Mouse (Mus musculus) intestine, postnatal 0 days (tissue): ENCODE measurements at regions not wholly inside any gene's neighbourhood (a gene's known extent, or its start where the extent isn't known, plus 50 kb on each side); places are given as distances from the start of the nearest gene placed in this dataset.

Source experiments
- ATAC-seq: fragments of 200-750 bp; cut with Nextera tagmentation; 2 replicates; pipeline ENCODE4 v1.8.0; 2017; ENCODE audit warnings: mild to moderate bottlenecking, moderate TSS enrichment, moderate library complexity
- H3K27ac ChIP-seq: fragments of 300-500 bp; sonication (generic); 2 replicates; pipeline ENCODE4 v1.5.1; 2014; ENCODE audit warnings: mild to moderate bottlenecking, low read depth, low read length, moderate library complexity
- H3K27me3 ChIP-seq: fragments of 300-500 bp; sonication (generic); replicated peaks from 2 replicates; pipeline ENCODE4 v1.6.1; 2014; ENCODE audit warnings: low read length, mixed read lengths; ENCODE audit not compliant: control insufficient read depth, insufficient read depth
- H3K36me3 ChIP-seq: fragments of 300-500 bp; sonication (generic); 2 replicates; pipeline ENCODE4 v1.6.1; 2014; ENCODE audit warnings: mild to moderate bottlenecking, moderate library complexity; ENCODE audit not compliant: control insufficient read depth, insufficient read depth
- H3K4me1 ChIP-seq: fragments of 300-500 bp; sonication (generic); replicated peaks from 2 replicates; pipeline ENCODE4 v1.6.1; 2014; ENCODE audit warnings: antibody characterized with exemption, low read length, mixed read lengths; ENCODE audit not compliant: control insufficient read depth, insufficient read depth
- H3K4me2 ChIP-seq: fragments of 300-500 bp; sonication (generic); replicated peaks from 2 replicates; pipeline ENCODE4 v1.6.1; 2014; ENCODE audit warnings: low read depth, mild to moderate bottlenecking, moderate library complexity
- H3K4me3 ChIP-seq: fragments of 300-500 bp; sonication (generic); 2 replicates; pipeline ENCODE4 v1.5.1; 2014; ENCODE audit warnings: low read depth, low read length
- H3K9ac ChIP-seq: fragments of 300-500 bp; sonication (generic); 2 replicates; pipeline ENCODE4 v1.6.1; 2014; ENCODE audit warnings: mild to moderate bottlenecking, low read depth, low read length
- H3K9me3 ChIP-seq: fragments of 300-500 bp; sonication (generic); 2 replicates; pipeline ENCODE4 v1.6.1; 2016; ENCODE audit warnings: mixed run types; ENCODE audit not compliant: control insufficient read depth
- CTCF ChIP-seq: sonication (generic); IDR thresholded peaks from 2 replicates; pipeline ENCODE4 v1.5.1; 2016; ENCODE audit warnings: low read depth, mild to moderate bottlenecking, control low read depth, antibody characterized with exemption, moderate library complexity
- WGBS: fragments of 180-500 bp; shearing (Covaris S2); extraction: QIAGEN DNeasy Blood & Tissue Kit; methylation state at CpG from one replicate; pipeline ENCODE4 v1.1.7; 2014; 5-methylcytosine and 5-hydroxymethylcytosine counted together

DNA sequence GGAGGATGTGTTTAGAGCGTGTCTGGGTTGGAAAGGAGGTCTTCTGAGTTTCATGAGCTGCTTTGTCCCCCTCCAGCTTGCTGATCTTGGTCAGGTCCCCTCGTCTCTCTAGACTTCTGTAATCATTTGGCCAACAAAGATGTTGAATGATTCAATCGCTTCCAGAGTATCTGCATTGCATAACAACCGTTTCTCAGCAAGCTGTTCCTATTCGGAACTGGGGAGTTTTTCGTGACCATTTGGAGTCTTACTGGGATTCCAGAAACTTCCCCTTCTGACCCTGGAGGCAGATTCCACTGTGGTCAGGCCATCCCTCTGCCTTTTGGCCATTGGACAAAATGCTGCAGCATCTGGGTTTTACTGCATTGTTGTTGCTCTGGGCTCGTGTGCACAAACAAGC is 93.4 kb upstream of the Cops8 start:
- TF ChIP-seq CTCF: no peak

DNA sequence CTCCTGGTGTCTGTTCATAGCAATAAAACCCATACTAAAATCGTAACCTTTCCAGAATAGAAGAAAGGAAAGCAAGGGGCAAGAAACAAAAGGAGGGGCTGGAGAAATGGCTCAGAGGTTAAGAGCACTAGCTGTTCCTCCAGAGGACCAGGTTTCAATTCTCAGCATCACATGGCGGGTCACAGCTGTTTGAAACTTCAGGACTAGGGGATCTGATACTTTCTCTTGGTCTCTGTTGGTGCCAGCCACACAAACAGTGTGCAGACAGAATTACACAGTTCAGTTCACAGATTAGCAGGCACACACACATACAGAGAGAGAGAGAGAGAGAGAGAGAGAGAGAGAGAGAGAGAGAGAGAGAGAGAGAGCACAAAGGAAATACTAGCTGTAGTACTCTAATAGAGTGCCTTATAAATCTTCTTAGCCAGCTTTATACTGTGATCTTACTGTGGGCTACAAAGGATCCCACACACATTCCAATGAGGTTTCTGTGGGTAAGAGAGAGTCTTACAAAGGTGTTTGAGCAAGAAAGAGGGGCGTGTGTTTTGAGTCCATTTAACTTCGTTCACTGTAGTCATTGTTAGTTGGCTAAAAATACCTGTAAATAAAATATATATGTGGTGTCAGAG is 89.2 kb upstream of the Cops8 start:
- H3K27me3 ChIP-seq: no peaks in the 10 kb centered on the region
- H3K4me3 ChIP-seq: no peak overlapping the region
- no peak overlapping the region for H3K27ac ChIP-seq
- 81% methylated on average over 4 of the region's 4 CpGs for WGBS
- no peak overlapping the region for H3K4me2 ChIP-seq
- no peaks in the 10 kb centered on the region for H3K4me1 ChIP-seq
- no peaks in the 10 kb centered on the region for H3K9me3 ChIP-seq
- no peak for TF ChIP-seq CTCF
- H3K9ac ChIP-seq: no peak overlapping the region
- ATAC-seq: no peak
- no peaks in the 10 kb centered on the region for H3K36me3 ChIP-seq

More for the DNA sequence above, 93.4 kb upstream of the Cops8 start:
- H3K9ac ChIP-seq: no peak overlapping the region
- H3K4me1 ChIP-seq: no peaks in the 10 kb centered on the region
- H3K36me3 ChIP-seq: no peaks in the 10 kb centered on the region
- no peak for ATAC-seq
- WGBS: 81% methylated on average over 7 of the region's 7 CpGs
- H3K27me3 ChIP-seq: no peaks in the 10 kb centered on the region
- H3K4me2 ChIP-seq: no peak overlapping the region
- no peaks in the 10 kb centered on the region for H3K9me3 ChIP-seq
- H3K27ac ChIP-seq: no peak overlapping the region
- H3K4me3 ChIP-seq: no peak overlapping the region

DNA sequence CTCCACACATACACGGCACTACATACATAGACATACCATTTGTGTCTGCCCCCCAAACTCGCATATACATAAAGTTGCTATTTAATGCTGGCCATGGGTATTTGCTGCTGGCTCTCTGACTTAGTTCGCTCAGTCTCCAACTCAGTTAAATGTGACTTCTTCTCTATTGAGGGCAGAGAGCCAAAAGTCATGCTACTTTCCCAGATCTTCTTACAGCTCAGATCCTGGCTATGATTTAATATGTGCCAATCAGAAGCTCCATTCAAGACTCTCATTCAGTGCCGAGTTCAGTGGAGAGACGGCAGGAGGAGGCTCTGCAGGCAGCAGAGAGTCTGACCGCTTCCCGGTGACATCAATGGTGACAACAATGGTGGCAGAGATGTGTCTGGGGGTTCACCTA is 88.6 kb upstream of the Cops8 start:
- no peak for ATAC-seq
- TF ChIP-seq CTCF: no peak

DNA sequence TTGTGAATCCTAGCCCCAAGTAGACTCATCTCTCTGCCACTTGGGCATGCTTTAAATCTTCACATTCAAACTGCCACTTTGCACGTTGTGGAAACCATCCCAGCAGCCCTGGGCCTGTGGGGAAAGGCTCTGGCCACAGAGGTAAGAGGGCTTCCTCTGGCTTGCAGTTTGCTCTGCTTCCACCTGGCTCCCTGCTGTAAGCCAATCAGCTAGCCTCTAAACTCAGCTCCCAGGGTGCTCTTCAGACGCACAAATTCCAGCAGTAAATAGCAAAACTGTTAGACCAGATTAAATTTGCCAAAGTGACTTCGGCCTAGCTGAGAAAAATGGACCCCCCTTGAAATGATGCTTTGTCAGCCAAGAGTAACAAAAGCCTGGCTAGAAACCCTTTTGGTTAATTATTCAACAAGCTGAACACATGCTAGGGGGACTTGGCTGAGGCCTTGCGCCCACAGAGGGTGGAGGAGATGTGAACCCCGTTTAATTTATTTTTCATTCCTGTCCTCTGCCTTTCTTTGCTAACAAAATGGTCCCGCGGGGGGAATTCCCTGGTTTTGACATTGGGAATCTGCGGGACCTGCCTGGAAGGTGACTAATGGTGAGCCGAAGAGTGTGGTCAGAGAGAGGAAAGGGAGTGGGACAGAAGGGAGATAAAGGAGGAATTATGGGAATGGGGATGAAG is 84.1 kb upstream of the Cops8 start:
- Histone ChIP-seq H3K4me3 (no peak overlapping the region), H3K27ac (no peak overlapping the region), H3K9ac (no peak overlapping the region), H3K27me3 (no peaks in the 10 kb centered on the region), H3K36me3 (no peaks in the 10 kb centered on the region), H3K4me2 (no peak overlapping the region), H3K9me3 (no peaks in the 10 kb centered on the region), H3K4me1 (no peaks in the 10 kb centered on the region)
- 55% methylated on average over 9 of the region's 9 CpGs for WGBS
- no peak for ATAC-seq
- no peak for TF ChIP-seq CTCF

More for the DNA sequence above, 88.6 kb upstream of the Cops8 start:
- Histone ChIP-seq H3K4me1 (no peaks in the 10 kb centered on the region), H3K9me3 (no peaks in the 10 kb centered on the region), H3K9ac (no peak overlapping the region), H3K27ac (no peak overlapping the region), H3K27me3 (no peaks in the 10 kb centered on the region), H3K4me3 (no peak overlapping the region), H3K36me3 (no peaks in the 10 kb centered on the region), H3K4me2 (no peak overlapping the region)
- 87% methylated on average over 7 of the region's 7 CpGs for WGBS

DNA sequence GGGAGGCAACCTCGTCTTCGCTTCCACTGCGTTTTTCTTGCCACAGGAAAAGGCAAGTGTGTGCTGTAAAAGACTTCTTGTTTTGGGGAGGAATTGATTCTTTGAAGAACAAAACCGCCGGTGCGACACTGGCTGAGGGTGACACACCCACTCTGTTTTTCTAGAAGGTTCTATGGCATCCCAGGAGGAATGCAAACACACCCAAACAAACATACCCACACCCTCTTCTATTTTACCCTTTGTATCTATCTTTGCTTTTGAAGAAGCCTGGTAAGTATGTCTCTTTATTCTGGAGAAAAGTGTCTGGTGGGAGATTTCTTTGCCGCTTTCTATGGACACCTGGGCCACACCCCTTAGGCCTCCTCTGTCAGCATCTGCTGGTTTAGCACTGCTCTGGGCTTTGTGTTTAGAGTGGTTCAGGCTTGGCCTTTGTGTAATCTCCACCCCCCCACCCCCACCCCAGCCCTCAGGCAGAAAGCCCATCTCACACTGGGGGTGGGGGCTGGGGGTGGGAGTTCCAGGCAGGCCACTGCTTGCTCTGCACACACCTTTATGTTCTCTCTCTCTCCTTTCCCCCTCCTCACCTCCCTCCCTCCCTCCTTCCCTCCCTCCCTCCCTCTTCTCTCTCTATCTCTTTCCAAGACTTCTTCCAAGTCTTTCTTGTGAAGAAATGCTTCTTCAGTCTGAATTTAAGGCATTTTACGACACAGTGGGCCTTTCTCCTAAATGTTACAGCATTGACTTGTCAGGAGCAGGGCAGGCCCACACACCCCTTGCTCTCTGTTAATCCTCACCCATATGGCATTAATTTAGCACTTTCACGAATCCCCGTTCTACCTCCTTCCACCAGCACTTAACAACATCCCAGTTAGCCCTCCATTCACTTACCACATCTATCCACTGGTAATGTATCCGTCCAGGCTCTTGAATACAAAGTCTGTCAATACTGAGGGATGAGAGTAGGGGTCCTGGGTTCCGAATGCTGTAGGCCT is 83.2 kb upstream of the Cops8 start:
- Histone ChIP-seq H3K36me3 (no peaks in the 10 kb centered on the region), H3K4me1 (no peaks in the 10 kb centered on the region), H3K4me3 (no peak overlapping the region), H3K4me2 (no peak overlapping the region), H3K9me3 (no peaks in the 10 kb centered on the region), H3K9ac (no peak overlapping the region), H3K27ac (no peak overlapping the region), H3K27me3 (no peaks in the 10 kb centered on the region)
- TF ChIP-seq CTCF: no peak
- WGBS: 71% methylated on average over 12 of the region's 12 CpGs
- ATAC-seq: no peak

DNA sequence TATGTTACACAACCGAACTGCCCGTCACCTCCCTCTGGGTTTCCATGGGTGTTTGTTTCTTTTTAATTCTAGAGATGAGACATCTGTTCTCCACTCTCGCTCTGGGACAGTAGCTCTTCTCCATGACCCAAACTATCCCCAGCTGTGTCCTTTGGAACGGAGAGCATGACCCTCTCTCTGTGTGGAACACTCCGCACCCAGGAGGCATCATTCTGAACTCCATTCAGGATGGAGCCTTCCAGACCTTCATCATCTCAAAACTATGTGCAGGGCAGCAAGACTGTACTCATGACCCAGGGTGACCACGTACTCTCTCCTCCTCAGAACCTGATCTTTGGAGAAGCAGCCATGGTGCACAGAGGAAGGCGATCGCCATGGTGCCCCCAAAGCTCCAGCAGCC is 80.5 kb upstream of the Cops8 start:
- no peak for ATAC-seq
- no peak overlapping the region for H3K27ac ChIP-seq
- TF ChIP-seq CTCF: no peak
- no peak overlapping the region for H3K4me2 ChIP-seq
- H3K4me3 ChIP-seq: no peak overlapping the region
- no peaks in the 10 kb centered on the region for H3K4me1 ChIP-seq
- no peak overlapping the region for H3K9ac ChIP-seq
- H3K9me3 ChIP-seq: no peaks in the 10 kb centered on the region
- H3K27me3 ChIP-seq: no peaks in the 10 kb centered on the region
- WGBS: 85% methylated on average over 8 of the region's 8 CpGs
- H3K36me3 ChIP-seq: no peaks in the 10 kb centered on the region
